Mouse (Mus musculus) left cerebral cortex, postnatal 14 days (tissue): ENCODE data around the gene Slc35e2. TPM values are rescaled to one million over a fixed set of nuclear protein-coding genes. Genes with fewer than 3 reads are reported as not detected.
"Not testable (repeated sequence)": the region's sequence is repeated elsewhere in the genome, so short reads cannot be mapped to it uniquely, and the experiment has no call there.

Experiments used
- DNase-seq, 2 experiments: peaks; one replicate each; pipeline ENCODE4 v3.0.0; 2021 to 2022; ENCODE audit warnings: low spot score in 2 of 2, mixed read lengths in 1 of 2
- intact Hi-C: fragments of 180-260 bp; cut with DNase I; formaldehyde crosslinking; loops from one replicate; pipeline ENCODE4 v1.15.1; 2025
- total RNA-seq, 2 experiments: library from RNA; stranded (reverse); gene quantifications; 2 replicates each; pipeline ENCODE4 v1.2.3; 2021

Slc35e2 gene
- total RNA-seq, 2 experiments from 2014 or later = 48.8 to 53.1 TPM

DNA sequence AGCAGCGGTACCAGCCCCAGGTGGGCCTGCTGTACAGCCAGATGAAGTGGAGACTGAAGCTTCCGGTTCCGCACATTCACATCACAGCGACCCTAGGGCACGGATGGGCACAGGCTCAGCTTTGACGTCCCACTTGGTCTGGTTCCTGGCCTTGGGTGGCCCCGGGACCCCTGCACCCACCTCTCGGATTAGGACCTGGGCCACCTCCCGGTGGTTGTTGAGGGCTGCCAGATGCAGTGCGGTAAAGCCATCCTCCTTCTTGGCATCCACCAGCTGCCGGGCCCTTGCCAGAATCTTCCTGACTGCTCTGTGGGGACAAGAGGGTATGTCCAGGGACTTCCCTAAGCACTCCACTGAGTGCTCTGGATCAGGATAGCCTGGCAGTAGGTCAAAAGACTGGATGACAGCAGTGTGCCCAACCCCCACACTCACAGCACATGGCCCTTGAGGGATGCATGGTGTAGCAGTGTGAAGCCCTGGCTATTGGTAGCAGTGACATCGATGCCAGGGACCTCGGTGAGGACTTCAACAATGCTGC lies 55.1 kb downstream of the Slc35e2 start:
- no peak for DNase-seq
- intact Hi-C loops = no loop called here

GRCm38 (mm10) chr4:155658961-155659360 lies 57.7 kb downstream of the Slc35e2 start:
- DNase-seq = no peak
- intact Hi-C loops = no loop called here

- intact Hi-C loops = no loop called here
- DNase-seq = no peak
Measured at GRCm38 (mm10) chr4:155660641-155661040, 59.4 kb downstream of the Slc35e2 start.

GRCm38 (mm10) chr4:155666903-155667302 lies 65.7 kb downstream of the Slc35e2 start:
- intact Hi-C loops = loop anchor here (5.0 kb wide), 2 partner anchors 40 kb away; no protein-coding TSS in a partner anchor
- no peak for DNase-seq

DNA sequence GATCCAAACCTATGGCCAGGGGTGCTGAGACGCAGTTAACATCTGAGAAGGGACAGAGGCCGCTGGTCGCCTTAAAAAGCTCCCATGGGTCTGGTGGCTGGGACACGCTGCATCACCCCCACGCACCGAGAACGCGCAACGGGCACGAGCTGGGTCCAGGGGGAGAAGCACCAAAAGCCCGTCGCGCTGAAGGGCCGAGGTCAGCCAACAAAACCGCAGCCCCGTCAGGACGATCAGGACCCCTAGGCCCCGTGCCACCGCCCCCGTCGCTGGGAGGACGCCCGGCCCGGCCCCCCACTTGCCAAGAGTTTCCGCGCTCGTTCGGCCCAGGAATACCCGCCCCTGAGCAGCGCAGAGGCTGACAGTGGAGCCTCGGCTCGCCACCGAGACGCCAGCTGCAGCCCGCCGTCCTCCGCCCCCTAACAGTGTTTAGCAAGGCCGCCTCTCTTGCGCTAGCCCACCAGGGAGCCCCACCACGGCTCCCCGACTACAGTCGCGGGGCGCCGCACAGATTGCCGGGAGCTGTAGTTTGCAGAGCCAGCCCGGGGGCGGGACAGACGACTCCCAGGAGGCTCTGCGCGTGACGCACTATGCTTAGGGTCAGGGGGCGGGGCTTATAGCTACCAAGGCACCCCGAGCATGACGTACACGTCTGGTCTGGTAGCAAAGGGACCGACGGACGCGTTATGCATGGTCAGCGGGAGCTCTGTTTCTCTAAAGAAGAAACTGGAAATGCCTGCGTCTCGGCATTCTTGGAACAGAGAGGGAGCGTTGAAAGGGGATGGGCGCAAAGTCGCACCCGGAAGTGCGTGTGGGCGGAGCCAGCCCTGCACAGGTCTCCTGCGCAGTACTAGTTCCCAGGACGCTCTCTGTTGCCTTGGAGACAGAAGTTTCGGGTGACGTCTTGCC lies 67.7 kb downstream of the Slc35e2 start, which contains the start of gene Mib2:
Gene Mib2 (minus strand): TSS at position 510 of the 909 bp plus-strand sequence.
- intact Hi-C loops = loop anchor here (5.0 kb wide), 2 partner anchors 38 to 42 kb away; no protein-coding TSS in a partner anchor
- peak; percentile 97 to 99 for DNase-seq

DNA sequence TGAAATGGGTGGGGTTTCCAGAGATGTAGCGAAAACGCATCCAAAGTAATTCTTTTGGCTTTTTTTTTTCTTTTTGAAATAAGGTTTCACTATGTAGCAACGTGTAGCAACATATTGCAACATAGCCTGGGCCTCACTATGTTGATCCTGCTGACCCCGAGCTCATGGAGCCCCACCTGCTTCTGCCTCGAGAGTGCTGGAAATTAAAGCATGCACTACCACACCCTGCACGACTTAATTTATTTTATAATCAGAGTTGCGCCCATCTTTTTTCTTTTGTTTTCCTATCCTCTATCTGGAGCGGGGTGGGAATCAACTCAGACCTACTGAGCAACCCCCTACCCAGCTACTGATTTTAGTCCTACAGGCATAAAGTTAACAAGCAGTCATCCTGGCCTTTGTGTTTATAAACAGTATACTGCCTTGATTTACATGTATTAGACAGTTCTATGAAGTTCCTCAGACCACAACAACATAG lies 68.4 kb downstream of the Slc35e2 start:
- no peak for DNase-seq
- intact Hi-C loops = loop anchor here (5.0 kb wide), 2 partner anchors 38 to 42 kb away; no protein-coding TSS in a partner anchor

DNA sequence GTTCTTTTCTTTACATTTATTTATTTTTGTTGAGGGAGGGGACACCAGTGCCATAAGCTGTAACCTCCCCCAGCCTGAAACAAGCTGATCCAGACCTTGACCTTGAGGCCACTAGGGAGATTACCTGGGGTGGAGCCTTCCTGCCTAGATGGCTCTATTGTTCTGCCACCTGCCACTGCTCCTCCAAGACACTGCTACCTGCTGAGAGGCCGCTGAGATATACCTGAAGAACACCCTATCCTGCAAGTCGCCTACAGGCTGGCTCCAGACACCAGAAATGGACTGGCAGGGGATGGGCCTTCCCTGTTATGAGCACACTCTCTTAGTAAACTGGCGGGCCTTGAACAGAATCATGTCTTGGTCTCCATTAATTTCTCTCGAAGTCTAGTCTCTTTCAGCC lies 69.0 kb downstream of the Slc35e2 start:
- intact Hi-C loops, DNase-seq: not testable (repeated sequence)

GRCm38 (mm10) chr4:155672082-155672481 lies 70.9 kb downstream of the Slc35e2 start:
- intact Hi-C loops = no loop called here
- DNase-seq = no peak

Other genes with a start within 250 kb of the Slc35e2 start
- 100 to 1,000 TPM; 204 to 214 TPM for gene Prkcz, start 240.1 kb upstream of the Slc35e2 start, total RNA-seq
- gene Gabrd, start 203.3 kb upstream of the Slc35e2 start, total RNA-seq = 10 to 100 TPM; 58.3 to 66.1 TPM
- 10 to 100 TPM; 11.2 to 11.7 TPM for gene Cfap74, start 192.2 kb upstream of the Slc35e2 start, total RNA-seq
- 1 to 10 TPM; 1.2 to 2.9 TPM for gene Tmem52, start 132.3 kb upstream of the Slc35e2 start, total RNA-seq
- gene Gnb1, start 110.1 kb upstream of the Slc35e2 start, total RNA-seq = 1,000 to 10,000 TPM in 1 of 2 experiments, 100 to 1,000 TPM in 1; 991 to 1,025 TPM
- 10 to 100 TPM; 62.2 to 62.5 TPM for gene Nadk, start 39.0 kb upstream of the Slc35e2 start, total RNA-seq
- 10 to 100 TPM; 45.4 to 47.0 TPM for gene Cdk11b, start 23.4 kb downstream of the Slc35e2 start, total RNA-seq
- not detected for gene Gm10563, start 44.0 kb downstream of the Slc35e2 start, total RNA-seq
- gene Mmp23, start 52.0 kb downstream of the Slc35e2 start, total RNA-seq = 1 to 10 TPM; 1.2 to 2.4 TPM
- gene Mib2, start 67.8 kb downstream of the Slc35e2 start, total RNA-seq = 100 to 1,000 TPM; 105 TPM
- gene Fndc10, start 92.9 kb downstream of the Slc35e2 start, total RNA-seq = 10 to 100 TPM; 22.8 to 26.0 TPM
- 10 to 100 TPM; 84.2 to 86.8 TPM for gene Ssu72, start 103.4 kb downstream of the Slc35e2 start, total RNA-seq
- gene Tmem240, start 133.4 kb downstream of the Slc35e2 start, total RNA-seq = 10 to 100 TPM; 67.0 to 70.7 TPM
- 10 to 100 TPM; 52.3 to 53.2 TPM for gene Atad3a, start 159.7 kb downstream of the Slc35e2 start, total RNA-seq
- gene Vwa1, start 173.3 kb downstream of the Slc35e2 start, total RNA-seq = 10 to 100 TPM; 16.3 to 17.0 TPM
- 10 to 100 TPM in 1 of 2 experiments, 1 to 10 TPM in 1; 8.7 to 11.6 TPM for gene Tmem88b, start 184.5 kb downstream of the Slc35e2 start, total RNA-seq
- gene Ankrd65, start 189.0 kb downstream of the Slc35e2 start, total RNA-seq = under 1 TPM in 1 of 2 experiments, not detected in 1; 0.31 TPM
- 100 to 1,000 TPM; 104 to 112 TPM for gene Mrpl20, start 201.5 kb downstream of the Slc35e2 start, total RNA-seq
- gene Ccnl2, start 211.1 kb downstream of the Slc35e2 start, total RNA-seq = 10 to 100 TPM; 69.5 to 73.5 TPM
- gene Aurkaip1, start 229.9 kb downstream of the Slc35e2 start, total RNA-seq = 10 to 100 TPM; 83.3 to 84.1 TPM
- 10 to 100 TPM in 1 of 2 experiments, 1 to 10 TPM in 1; 9.0 to 14.0 TPM for gene Mxra8, start 238.3 kb downstream of the Slc35e2 start, total RNA-seq
- gene Dvl1, start 246.0 kb downstream of the Slc35e2 start, total RNA-seq = 10 to 100 TPM; 81.5 to 81.6 TPM